Mouse (Mus musculus) limb, embryonic 13.5 days (tissue): ENCODE results near the gene Gdpd3. TPM values are rescaled to one million over a fixed set of nuclear protein-coding genes. Genes with fewer than 3 reads are reported as not detected.

Experiments
- ATAC-seq: fragments of 200-750 bp; cut with Nextera tagmentation; 2 replicates; pipeline ENCODE4 v1.8.0; 2017; ENCODE audit warnings: low read depth, moderate number of reproducible peaks, moderate TSS enrichment; ENCODE audit not compliant: low FRiP score
- H3K27ac ChIP-seq: fragments of 300-500 bp; sonication (generic); 2 replicates; pipeline ENCODE4 v1.5.1; 2015; ENCODE audit warnings: inconsistent platforms, mild to moderate bottlenecking, moderate library complexity
- H3K27me3 ChIP-seq: fragments of 300-500 bp; sonication (generic); 2 replicates; pipeline ENCODE4 v1.6.1; 2015; ENCODE audit warnings: mild to moderate bottlenecking, inconsistent platforms
- H3K36me3 ChIP-seq: fragments of 300-500 bp; sonication (generic); 2 replicates; pipeline ENCODE4 v1.6.1; 2015; ENCODE audit warnings: inconsistent platforms, mild to moderate bottlenecking, moderate library complexity
- H3K4me1 ChIP-seq: fragments of 300-500 bp; sonication (generic); 2 replicates; pipeline ENCODE4 v1.6.1; 2015; ENCODE audit warnings: inconsistent platforms
- H3K4me2 ChIP-seq: fragments of 300-500 bp; sonication (generic); replicated peaks from 2 replicates; pipeline ENCODE4 v1.6.1; 2015; ENCODE audit warnings: inconsistent platforms, mild to moderate bottlenecking, moderate library complexity
- H3K4me3 ChIP-seq: fragments of 300-500 bp; sonication (generic); 2 replicates; pipeline ENCODE4 v1.5.1; 2015; ENCODE audit warnings: moderate library complexity, mild to moderate bottlenecking, inconsistent platforms
- H3K9ac ChIP-seq: fragments of 300-500 bp; sonication (generic); 2 replicates; pipeline ENCODE4 v1.6.1; 2015; ENCODE audit warnings: mild to moderate bottlenecking, inconsistent platforms
- H3K9me3 ChIP-seq: fragments of 300-500 bp; sonication (generic); 2 replicates; pipeline ENCODE4 v1.6.1; 2016; ENCODE audit warnings: inconsistent platforms
- WGBS: fragments of 180-500 bp; shearing (Covaris S2); methylation state at CpG from one replicate; pipeline ENCODE4 v1.1.7; 2015; 5-methylcytosine and 5-hydroxymethylcytosine counted together
- polyA plus RNA-seq: library from polyadenylated mRNA; unstranded; fragments of >200 nt; fragmentation: Nextera tagmentation; extraction: Ambion mirVana; gene quantifications from 2 replicates; pipeline ENCODE4 v1.2.1, GENCODE M21; 2015

The Gdpd3 gene
- polyA plus RNA-seq, 1 experiment from 2014 or later: 2.1 TPM

- H3K4me2 ChIP-seq: peak overlapping the region; percentile 93
- peaks cover 36% of the 10 kb centered on the region for H3K4me1 ChIP-seq
- WGBS: 83% methylated on average over 6 of the region's 6 CpGs
- H3K9ac ChIP-seq: no peak overlapping the region
- H3K27ac ChIP-seq: peak overlapping the region; percentile 69; the same call in 1 of the 2 replicates
- no peaks in the 10 kb centered on the region for H3K9me3 ChIP-seq
- H3K4me3 ChIP-seq: no peak overlapping the region
- peaks cover 41% of the 10 kb centered on the region for H3K36me3 ChIP-seq
- H3K27me3 ChIP-seq: no peaks in the 10 kb centered on the region
- no peak for ATAC-seq
Observed at GRCm38 (mm10) chr7:126761529-126762067, 4.5 kb upstream of the Gdpd3 start.

- H3K4me1 ChIP-seq: peaks cover 36% of the 10 kb centered on the region
- 0 out of 2 replicates have a peak overlapping the region, but pooled peaks have one; percentile 35 for H3K9ac ChIP-seq
- peaks cover 51% of the 10 kb centered on the region for H3K36me3 ChIP-seq
- H3K27me3 ChIP-seq: no peaks in the 10 kb centered on the region
- H3K9me3 ChIP-seq: no peaks in the 10 kb centered on the region
- 0 out of 2 replicates have a peak overlapping the region, but pooled peaks have one; percentile 3 for H3K4me2 ChIP-seq
- 0 out of 2 replicates have a peak overlapping the region, but pooled peaks have one; percentile 48 for H3K27ac ChIP-seq
- no peak overlapping the region for H3K4me3 ChIP-seq
- 65% methylated on average over 17 of the region's 17 CpGs for WGBS
- ATAC-seq: no peak
Observed at GRCm38 (mm10) chr7:126762471-126763008, 3.6 kb upstream of the Gdpd3 start.

- no peak overlapping the region for H3K4me2 ChIP-seq
- no peaks in the 10 kb centered on the region for H3K9me3 ChIP-seq
- WGBS: 89% methylated on average over 9 of the region's 9 CpGs
- H3K4me3 ChIP-seq: no peak overlapping the region
- H3K27ac ChIP-seq: no peak overlapping the region
- H3K27me3 ChIP-seq: no peaks in the 10 kb centered on the region
- peak overlapping the region; percentile 13; the same call in 1 of the 2 replicates for H3K9ac ChIP-seq
- peaks cover 78% of the 10 kb centered on the region for H3K36me3 ChIP-seq
- H3K4me1 ChIP-seq: peaks cover 20% of the 10 kb centered on the region
- ATAC-seq: no peak
Observed at GRCm38 (mm10) chr7:126765540-126765939, 594 bp upstream of the Gdpd3 start.

GRCm38 (mm10) chr7:126767001-126767400 is 867 bp downstream of the Gdpd3 start:
- H3K9ac ChIP-seq: no peak overlapping the region
- H3K4me2 ChIP-seq: no peak overlapping the region
- H3K36me3 ChIP-seq: peaks cover 89% of the 10 kb centered on the region
- H3K27me3 ChIP-seq: no peaks in the 10 kb centered on the region
- 95% methylated on average over 8 of the region's 8 CpGs for WGBS
- H3K9me3 ChIP-seq: no peaks in the 10 kb centered on the region
- no peak overlapping the region for H3K4me3 ChIP-seq
- no peak overlapping the region for H3K27ac ChIP-seq
- peaks cover 9% of the 10 kb centered on the region; the same call in 1 of the 2 replicates for H3K4me1 ChIP-seq
- no peak for ATAC-seq

GRCm38 (mm10) chr7:126770784-126771183 is 4.7 kb downstream of the Gdpd3 start:
- Histone ChIP-seq H3K4me2 (no peak overlapping the region), H3K4me3 (no peak overlapping the region), H3K9ac (no peak overlapping the region), H3K36me3 (peaks cover 68% of the 10 kb centered on the region), H3K4me1 (peaks cover 6% of the 10 kb centered on the region), H3K27ac (no peak overlapping the region), H3K27me3 (no peaks in the 10 kb centered on the region), H3K9me3 (no peaks in the 10 kb centered on the region)
- 87% methylated on average over 12 of the region's 12 CpGs for WGBS
- ATAC-seq: no peak

DNA sequence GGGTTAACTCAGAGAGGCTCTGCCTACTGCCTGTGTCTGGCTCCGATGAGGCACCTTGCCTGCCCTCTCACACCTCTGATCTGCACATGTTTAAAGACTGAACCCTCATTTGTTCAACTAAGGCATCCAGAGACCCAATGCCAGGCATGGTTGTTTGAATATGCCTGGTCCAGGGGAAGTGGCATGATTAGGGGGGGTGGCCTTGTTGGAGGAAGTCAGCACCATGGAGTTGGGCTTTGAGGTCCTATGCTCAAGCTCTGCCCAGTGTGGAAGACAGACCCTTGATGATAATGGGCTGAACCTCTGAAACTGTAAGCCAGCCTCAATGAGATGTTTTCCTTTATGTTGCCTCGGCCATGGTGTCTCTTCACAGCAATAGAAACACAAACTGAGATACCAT is 7.2 kb downstream of the Gdpd3 start:
- Histone ChIP-seq H3K36me3 (peaks cover 45% of the 10 kb centered on the region), H3K4me2 (no peak overlapping the region), H3K4me3 (no peak overlapping the region), H3K27me3 (no peaks in the 10 kb centered on the region), H3K27ac (no peak overlapping the region), H3K9ac (no peak overlapping the region), H3K4me1 (peaks cover 26% of the 10 kb centered on the region), H3K9me3 (no peaks in the 10 kb centered on the region)
- ATAC-seq: no peak
- 78% methylated on average over 2 of the region's 2 CpGs for WGBS

GRCm38 (mm10) chr7:126774463-126774862 is 8.3 kb downstream of the Gdpd3 start:
- Histone ChIP-seq H3K4me3 (no peak overlapping the region), H3K4me1 (peaks cover 26% of the 10 kb centered on the region), H3K27ac (no peak overlapping the region), H3K36me3 (peaks cover 44% of the 10 kb centered on the region), H3K9me3 (no peaks in the 10 kb centered on the region), H3K4me2 (no peak overlapping the region), H3K27me3 (no peaks in the 10 kb centered on the region), H3K9ac (no peak overlapping the region)
- ATAC-seq: no peak
- 74% methylated on average over 2 of the region's 2 CpGs for WGBS

DNA sequence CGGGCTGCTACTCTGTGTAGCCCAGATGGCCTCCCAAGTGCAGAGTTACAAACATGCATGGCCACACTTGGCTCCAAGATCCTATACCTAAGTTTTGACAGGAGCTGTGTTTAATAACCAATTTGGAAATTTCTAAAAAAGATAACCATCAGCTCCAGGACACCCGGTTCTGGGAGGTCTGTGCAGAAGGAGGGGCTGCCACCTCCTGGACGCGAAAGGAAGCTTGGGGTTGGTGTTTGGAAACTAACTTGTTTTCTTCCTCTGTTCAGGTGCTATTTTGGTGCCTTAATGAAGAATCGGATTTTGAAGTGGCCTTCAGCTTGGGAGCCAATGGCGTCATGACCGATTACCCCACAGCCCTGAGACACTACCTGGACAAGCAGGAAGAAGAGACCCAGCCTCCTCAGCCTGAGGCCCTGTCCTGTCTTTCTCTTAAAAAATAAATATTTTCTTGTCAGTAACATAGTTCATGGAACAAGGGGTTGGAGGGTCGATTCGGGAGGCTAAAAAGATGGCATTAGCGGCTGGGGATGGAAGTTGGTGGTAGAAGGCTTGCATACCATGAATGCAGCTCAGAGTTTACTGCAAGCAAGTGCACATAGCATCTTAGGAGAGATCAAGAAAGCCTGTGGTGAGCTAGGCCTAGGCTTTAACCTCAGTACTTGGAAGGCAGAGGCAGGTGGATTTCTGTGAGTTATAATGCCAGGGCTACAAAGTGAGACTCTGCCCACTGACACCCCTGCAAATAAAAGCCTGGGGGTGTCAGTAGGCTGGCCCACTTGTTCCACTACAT is 9.2 kb downstream of the Gdpd3 start:
- Histone ChIP-seq H3K36me3 (peaks cover 34% of the 10 kb centered on the region), H3K27me3 (no peaks in the 10 kb centered on the region), H3K9ac (0 out of 2 replicates have a peak overlapping the region, but pooled peaks have one; percentile 90), H3K4me3 (peak overlapping the region; percentile 81; the same call in 1 of the 2 replicates), H3K4me2 (peak overlapping the region; percentile 94), H3K4me1 (peaks cover 36% of the 10 kb centered on the region), H3K9me3 (no peaks in the 10 kb centered on the region), H3K27ac (peak overlapping the region; percentile 86; the same call in 1 of the 2 replicates)
- no peak for ATAC-seq
- WGBS: 78% methylated on average over 10 of the region's 10 CpGs

GRCm38 (mm10) chr7:126775978-126776234 is 9.8 kb downstream of the Gdpd3 start:
- WGBS: 46% methylated on average over 3 of the region's 3 CpGs
- Histone ChIP-seq H3K36me3 (peaks cover 29% of the 10 kb centered on the region), H3K4me3 (peak overlapping the region; percentile 81; the same call in 1 of the 2 replicates), H3K27me3 (no peaks in the 10 kb centered on the region), H3K4me2 (peak overlapping the region; percentile 94), H3K9me3 (no peaks in the 10 kb centered on the region), H3K9ac (peak overlapping the region; percentile 90; the same call in 1 of the 2 replicates), H3K4me1 (peaks cover 39% of the 10 kb centered on the region), H3K27ac (peak overlapping the region; percentile 86; the same call in 1 of the 2 replicates)
- ATAC-seq: no peak

- Histone ChIP-seq H3K4me2 (peak within 1 kb of the TSS; percentile 94), H3K9me3 (no peaks in the 10 kb centered on the region), H3K4me1 (peaks cover 44% of the 10 kb centered on the region), H3K27ac (peak within 1 kb of the TSS; percentile 86), H3K36me3 (peaks cover 25% of the 10 kb centered on the region), H3K4me3 (peak within 1 kb of the TSS; percentile 81), H3K9ac (peak within 1 kb of the TSS; percentile 90), H3K27me3 (no peaks in the 10 kb centered on the region)
- under 1% methylated on average over 35 of the region's 37 CpGs for WGBS
- peak; percentile 91 for ATAC-seq
Observed at GRCm38 (mm10) chr7:126776598-126777057, 10.5 kb downstream of the Gdpd3 start, which contains the start of gene Ypel3. TSS of gene Ypel3 (plus strand) at chr7:126776955.

GRCm38 (mm10) chr7:126777476-126777875 is 11.3 kb downstream of the Gdpd3 start:
- WGBS: 52% methylated on average over 10 of the region's 10 CpGs
- H3K4me1 ChIP-seq: peaks cover 44% of the 10 kb centered on the region
- no peaks in the 10 kb centered on the region for H3K9me3 ChIP-seq
- ATAC-seq: no peak
- H3K27me3 ChIP-seq: no peaks in the 10 kb centered on the region
- no peak overlapping the region for H3K27ac ChIP-seq
- peak overlapping the region; percentile 81 for H3K4me3 ChIP-seq
- peak overlapping the region; percentile 94 for H3K4me2 ChIP-seq
- peak overlapping the region; percentile 90 for H3K9ac ChIP-seq
- H3K36me3 ChIP-seq: peaks cover 18% of the 10 kb centered on the region

- H3K9me3 ChIP-seq: no peaks in the 10 kb centered on the region
- WGBS: 95% methylated on average over 3 of the region's 3 CpGs
- peak overlapping the region; percentile 81 for H3K4me3 ChIP-seq
- peak overlapping the region; percentile 94 for H3K4me2 ChIP-seq
- H3K36me3 ChIP-seq: peaks cover 18% of the 10 kb centered on the region
- no peak overlapping the region for H3K27ac ChIP-seq
- ATAC-seq: no peak
- H3K9ac ChIP-seq: peak overlapping the region; percentile 90; the same call in 1 of the 2 replicates
- peaks cover 44% of the 10 kb centered on the region for H3K4me1 ChIP-seq
- H3K27me3 ChIP-seq: no peaks in the 10 kb centered on the region
Observed at GRCm38 (mm10) chr7:126778147-126778546, 12.0 kb downstream of the Gdpd3 start.
